Mouse (Mus musculus) regulatory T cell (primary cell): ENCODE data around the gene Tubg1.

Source experiments
- in situ Hi-C: fragments of 300-600 bp; cut with MboI, MseI; formaldehyde crosslinking; loops from one replicate; pipeline ENCODE4 v1.15.1; 2025; ENCODE audit warnings: high pct_unique_total_duplicates

The Tubg1 gene

GRCm38 (mm10) chr11:101140164-101140819 lies 20.6 kb downstream of the Tubg1 start:
- in situ Hi-C loops = no loop called here

- in situ Hi-C loops = no loop called here
Measured at GRCm38 (mm10) chr11:101141088-101141487, 21.4 kb downstream of the Tubg1 start.

- in situ Hi-C loops = no loop called here
Measured at GRCm38 (mm10) chr11:101142215-101142967, 22.7 kb downstream of the Tubg1 start.

DNA sequence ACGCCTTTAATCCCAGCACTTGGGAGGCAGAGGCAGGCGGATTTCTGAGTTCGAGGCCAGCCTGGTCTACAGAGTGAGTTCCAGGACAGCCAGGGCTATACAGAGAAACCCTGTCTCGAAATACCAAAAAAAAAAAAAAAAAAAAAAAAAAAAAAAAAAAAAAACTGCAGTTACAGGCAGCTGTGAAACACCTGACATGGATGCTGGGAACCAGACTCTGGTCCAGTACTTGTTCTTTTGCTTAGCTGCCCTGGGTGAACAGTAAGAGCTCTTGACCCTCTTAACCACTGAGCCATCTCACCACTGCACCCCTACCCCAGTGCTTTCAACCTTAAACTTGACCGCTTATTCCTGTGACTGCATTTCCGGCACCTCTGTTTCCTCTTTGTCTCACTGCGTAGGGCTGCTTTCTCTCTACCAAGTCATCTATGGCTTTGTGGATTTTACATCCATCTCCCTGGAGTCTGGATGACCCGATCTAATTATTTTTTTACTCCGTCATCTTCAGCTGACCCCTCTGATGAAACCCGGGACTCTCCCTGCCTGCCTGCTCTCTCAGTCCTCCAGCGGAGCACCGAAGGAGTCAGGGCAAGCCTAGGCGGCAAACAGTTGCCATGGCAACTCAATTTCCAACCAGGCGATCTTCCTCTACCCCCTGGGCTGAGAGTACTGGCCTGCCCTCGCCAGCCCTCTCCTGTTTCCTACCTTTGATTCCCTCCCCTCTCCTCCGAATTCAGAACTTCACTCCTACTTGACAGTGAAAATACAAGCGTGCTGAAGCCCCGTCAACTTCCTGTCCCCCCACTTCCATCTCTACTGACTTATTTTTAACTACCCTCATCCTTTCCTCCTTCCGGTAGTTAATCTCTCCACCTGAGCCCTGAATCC lies 23.8 kb downstream of the Tubg1 start:
- in situ Hi-C loops = no loop called here

- in situ Hi-C loops = no loop called here
Measured at GRCm38 (mm10) chr11:101146377-101146776, 26.6 kb downstream of the Tubg1 start.

GRCm38 (mm10) chr11:101148751-101149150 lies 29.0 kb downstream of the Tubg1 start:
- in situ Hi-C loops = no loop called here

GRCm38 (mm10) chr11:101149178-101150105 lies 29.7 kb downstream of the Tubg1 start:
- in situ Hi-C loops = no loop called here

- in situ Hi-C loops = no loop called here
Measured at GRCm38 (mm10) chr11:101151063-101151462, 31.3 kb downstream of the Tubg1 start.

DNA sequence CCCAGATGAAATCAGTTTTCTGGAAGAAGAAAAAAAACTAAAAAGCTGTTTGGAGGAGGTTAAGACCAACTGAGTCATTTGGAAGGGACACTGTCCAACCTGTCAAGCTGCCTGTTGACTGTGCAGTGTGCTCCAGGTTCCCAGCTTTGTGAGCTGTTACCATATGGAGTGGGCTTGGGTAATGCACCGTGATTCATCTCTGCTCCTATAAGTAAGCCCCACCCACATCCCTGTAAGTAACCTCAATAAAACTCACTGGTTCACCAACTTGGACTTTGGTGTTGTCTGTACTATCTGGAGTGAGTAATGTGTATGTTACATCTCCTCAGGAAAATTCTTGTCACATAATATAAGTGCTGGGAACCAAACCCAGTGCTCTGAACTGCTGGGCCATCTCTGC lies 33.1 kb downstream of the Tubg1 start:
- in situ Hi-C loops = no loop called here

GRCm38 (mm10) chr11:101154648-101155047 lies 34.9 kb downstream of the Tubg1 start:
- in situ Hi-C loops = no loop called here

- in situ Hi-C loops = no loop called here
Measured at GRCm38 (mm10) chr11:101155151-101155550, 35.4 kb downstream of the Tubg1 start.

GRCm38 (mm10) chr11:101155728-101156371 lies 36.1 kb downstream of the Tubg1 start, which contains the start of gene Tubg2:
Gene Tubg2 (plus strand): TSS chr11:101155907.
- in situ Hi-C loops = no loop called here

- in situ Hi-C loops = loop anchor here (5.0 kb wide), 1 partner anchor 38 kb away; no protein-coding TSS in a partner anchor
Measured at GRCm38 (mm10) chr11:101160151-101160550, 40.4 kb downstream of the Tubg1 start.

DNA sequence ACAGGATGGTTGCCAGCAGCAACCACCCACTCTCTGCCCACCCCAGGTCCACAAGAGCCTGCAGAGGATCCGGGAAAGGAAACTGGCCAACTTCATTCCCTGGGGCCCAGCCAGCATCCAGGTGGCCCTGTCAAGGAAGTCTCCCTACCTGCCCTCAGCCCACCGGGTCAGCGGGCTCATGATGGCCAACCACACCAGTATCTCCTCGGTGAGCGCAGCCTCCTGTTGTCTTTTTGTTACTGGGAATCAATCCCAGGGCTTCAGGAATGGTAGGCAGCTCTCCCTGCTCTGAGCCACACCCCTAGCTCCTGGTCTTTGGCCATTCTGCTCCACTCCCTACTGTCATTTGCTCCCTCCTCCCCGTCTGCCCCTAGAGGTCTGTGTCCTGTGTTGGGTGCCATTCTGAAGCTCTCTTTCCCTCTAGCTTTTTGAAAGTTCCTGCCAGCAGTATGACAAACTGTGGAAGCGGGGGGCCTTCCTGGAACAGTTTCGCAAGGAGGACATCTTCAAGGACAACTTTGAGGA lies 41.3 kb downstream of the Tubg1 start:
- in situ Hi-C loops = loop anchor here (5.0 kb wide), 1 partner anchor 39 kb away; no protein-coding TSS in a partner anchor

- in situ Hi-C loops = loop anchor here (5.0 kb wide), 1 partner anchor 39 kb away; no protein-coding TSS in a partner anchor
Measured at GRCm38 (mm10) chr11:101161551-101161950, 41.8 kb downstream of the Tubg1 start.

DNA sequence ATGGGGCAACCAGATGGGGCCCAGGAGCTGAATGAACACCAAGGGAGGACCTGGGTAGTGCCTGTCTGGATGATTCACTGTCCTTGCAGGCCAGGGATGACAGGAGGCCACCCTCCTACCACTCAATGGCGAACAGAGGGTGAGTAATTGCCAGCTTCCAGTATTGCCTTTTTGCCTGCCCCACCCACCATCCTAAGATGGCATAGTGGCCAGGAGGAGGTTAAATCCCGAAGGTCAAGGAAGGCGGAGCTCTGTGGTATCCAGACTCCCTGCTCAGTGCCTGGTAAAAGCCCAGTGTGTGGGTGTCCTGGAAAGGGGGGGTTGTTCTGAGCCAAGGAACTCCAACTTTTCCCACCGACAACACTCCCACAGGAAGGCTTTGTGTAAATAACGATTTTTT lies 42.6 kb downstream of the Tubg1 start:
- in situ Hi-C loops = loop anchor here (5.0 kb wide), 1 partner anchor 40 kb away; no protein-coding TSS in a partner anchor

GRCm38 (mm10) chr11:101162772-101163171 lies 43.0 kb downstream of the Tubg1 start:
- in situ Hi-C loops = loop anchor here (5.0 kb wide), 1 partner anchor 40 kb away; no protein-coding TSS in a partner anchor

DNA sequence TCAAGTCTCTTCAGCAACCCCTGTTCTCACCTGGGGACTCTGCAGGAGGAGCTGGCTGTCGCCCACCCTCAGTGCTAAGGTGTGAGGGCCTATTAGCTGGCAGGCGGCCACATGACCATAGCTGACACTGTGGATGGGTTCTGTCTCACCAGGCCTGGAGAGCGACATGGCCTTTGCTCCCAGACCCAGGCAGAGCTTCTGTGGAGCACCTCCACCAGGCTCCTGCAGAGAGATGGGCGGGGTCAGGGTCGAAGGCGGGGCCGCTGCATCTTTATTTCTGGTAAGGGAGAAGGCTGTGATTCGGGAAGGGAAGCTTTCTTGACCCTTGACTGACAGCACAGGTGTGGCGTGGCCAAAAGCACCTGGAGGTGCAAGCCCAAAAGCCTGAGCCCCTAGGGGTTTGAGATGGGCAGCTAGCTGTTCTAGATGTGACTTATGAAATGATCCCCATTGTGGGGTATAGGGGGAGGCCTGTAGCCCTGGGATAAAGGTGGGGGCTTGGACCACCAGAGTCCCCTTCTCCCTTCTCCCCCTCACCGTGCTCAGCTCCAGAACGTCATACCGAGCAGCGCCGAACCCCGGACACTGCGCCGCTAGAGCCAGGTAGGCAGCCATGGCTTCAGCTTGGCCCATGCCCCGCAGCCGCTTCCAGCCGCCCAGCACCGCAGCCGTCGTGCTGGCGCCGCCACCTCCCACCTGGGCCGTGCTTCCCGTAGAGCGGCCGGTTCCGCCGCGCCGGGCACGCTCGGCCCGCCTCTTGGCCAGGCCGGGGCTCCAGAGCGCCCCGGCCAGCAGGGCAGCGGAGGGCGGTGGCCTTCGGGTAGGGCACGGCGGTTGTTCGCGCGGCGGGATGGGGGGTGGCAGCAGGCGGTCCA lies 44.0 kb downstream of the Tubg1 start:
- in situ Hi-C loops = loop anchor here (5.0 kb wide), 1 partner anchor 41 kb away; no protein-coding TSS in a partner anchor

DNA sequence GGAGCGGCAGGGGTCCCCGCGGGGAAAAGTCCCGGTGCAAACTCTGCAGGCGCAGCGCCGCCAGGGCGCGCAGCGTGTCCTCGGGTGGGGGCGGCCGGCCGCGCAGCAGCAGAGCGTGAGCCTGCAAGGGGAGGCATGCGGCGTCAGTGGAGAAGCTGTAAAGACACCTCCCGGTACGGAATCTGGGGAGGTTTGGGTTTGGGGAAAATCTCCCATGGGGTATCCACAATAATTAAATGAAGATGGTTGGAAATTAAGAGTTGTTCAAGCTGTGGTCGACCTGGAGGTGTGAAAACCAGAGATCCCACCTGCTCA lies 44.6 kb downstream of the Tubg1 start:
- in situ Hi-C loops = loop anchor here (5.0 kb wide), 1 partner anchor 42 kb away; no protein-coding TSS in a partner anchor
